Mouse (Mus musculus): Measurements from ENCODE around the gene Eps8l1.
"Not testable (repeated sequence)": the region's sequence is repeated elsewhere in the genome, so short reads cannot be mapped to it uniquely, and the experiment has no call there.

Eps8l1 gene

DNA sequence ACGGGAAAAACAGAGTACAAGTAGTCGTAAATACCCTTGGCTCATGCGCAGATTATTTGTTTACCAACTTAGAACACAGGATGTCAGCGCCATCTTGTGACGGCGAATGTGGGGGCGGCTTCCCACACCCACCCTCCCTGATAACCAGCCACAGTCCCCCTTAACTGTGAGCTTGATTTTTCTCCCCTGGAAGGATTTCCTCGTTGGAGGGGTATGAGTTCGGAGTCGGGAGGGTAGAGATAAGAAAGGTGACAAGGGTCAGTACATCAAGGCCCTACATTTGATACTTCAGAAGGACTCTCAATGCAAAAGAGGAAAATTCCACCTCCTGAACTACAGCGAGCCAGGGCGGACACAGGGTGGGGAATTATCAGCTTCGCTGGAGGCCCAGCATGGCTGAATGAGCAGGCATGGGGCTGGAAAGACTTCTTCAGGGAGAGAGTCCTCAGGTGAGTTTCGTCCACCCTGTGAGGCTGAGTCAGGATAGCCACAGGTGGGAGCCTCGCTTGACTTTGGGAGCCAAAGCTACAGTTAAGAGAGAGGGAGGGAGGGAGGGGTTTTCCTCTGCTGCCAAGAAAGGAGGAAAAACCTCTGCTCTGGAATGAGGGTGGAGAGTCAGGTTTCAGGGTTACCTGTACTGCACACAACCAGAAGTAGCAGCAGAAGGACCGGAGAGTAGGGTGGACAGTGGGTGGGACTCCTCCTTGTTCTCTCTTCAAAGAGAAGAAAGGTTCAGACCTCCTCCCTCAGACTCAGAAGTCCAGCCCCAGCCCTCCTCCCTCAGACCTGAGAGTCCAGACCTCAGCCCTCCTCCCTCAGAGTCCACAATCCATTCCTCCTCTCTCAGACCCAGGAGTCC is at the start of gene Eps8l1:
Eps8l1 (plus strand) TSS at position 99 of the 859 bp plus-strand sequence.
- in situ Hi-C loops (cut with MboI, MseI): no loop called here

DNA sequence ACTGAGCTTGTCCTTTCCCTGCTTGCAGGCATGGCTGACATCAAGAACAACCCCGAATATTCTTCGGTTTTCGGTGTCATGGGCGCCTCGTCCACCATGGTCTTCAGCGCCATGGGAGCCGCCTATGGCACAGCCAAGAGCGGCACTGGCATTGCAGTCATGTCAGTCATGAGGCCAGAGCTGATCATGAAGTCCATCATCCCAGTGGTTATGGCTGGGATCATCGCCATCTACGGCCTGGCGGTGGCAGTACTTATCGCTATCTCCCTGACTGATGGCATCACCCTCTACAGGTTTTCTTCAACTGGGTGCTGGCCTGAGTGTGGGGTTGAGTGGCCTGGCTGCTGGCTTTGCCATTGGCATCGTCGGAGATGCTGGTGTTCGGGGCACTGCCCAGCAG is 48.1 kb upstream of the Eps8l1 start:
- in situ Hi-C loops (cut with MboI, MseI): not testable (repeated sequence)

DNA sequence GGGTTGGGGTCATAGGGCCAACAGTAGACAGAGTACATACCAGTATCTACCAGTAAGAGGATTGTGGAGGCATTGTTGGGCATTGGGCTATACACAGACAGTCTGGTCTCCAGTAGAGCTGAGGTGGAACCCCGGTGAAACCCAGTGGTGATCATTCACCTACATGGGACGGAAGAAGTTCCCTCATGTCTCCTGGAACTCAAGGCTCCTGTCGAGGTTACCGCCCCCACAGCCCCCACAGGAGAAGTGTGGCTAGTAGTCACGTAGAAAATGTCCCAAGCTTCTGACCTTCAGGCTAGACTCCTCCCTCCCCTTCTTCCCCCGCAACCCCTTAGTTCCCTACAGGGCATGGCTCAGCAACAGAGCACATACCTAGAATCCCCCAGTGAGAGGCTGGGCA is 40.8 kb upstream of the Eps8l1 start:
- in situ Hi-C loops (cut with MboI, MseI): no loop called here

DNA sequence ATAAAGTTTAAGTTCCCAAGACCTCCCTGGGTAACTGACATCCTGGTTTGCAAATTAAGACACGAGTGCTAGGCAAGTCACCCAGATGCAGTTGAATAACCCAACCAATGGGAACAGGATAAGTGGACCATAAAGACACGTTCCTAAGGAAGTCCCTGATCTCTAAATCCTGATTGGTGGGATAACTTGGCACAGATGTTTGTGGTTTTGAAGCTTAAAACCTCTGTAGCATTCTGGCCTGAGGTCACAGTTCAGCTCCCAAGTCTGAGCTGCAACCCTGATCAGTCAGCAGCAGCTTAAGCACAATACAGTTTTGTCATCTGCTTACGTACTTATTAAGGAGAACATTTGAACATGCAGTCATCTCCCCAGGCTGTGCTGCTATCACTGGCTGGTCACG is 40.2 kb upstream of the Eps8l1 start:
- in situ Hi-C loops (cut with MboI, MseI): no loop called here

DNA sequence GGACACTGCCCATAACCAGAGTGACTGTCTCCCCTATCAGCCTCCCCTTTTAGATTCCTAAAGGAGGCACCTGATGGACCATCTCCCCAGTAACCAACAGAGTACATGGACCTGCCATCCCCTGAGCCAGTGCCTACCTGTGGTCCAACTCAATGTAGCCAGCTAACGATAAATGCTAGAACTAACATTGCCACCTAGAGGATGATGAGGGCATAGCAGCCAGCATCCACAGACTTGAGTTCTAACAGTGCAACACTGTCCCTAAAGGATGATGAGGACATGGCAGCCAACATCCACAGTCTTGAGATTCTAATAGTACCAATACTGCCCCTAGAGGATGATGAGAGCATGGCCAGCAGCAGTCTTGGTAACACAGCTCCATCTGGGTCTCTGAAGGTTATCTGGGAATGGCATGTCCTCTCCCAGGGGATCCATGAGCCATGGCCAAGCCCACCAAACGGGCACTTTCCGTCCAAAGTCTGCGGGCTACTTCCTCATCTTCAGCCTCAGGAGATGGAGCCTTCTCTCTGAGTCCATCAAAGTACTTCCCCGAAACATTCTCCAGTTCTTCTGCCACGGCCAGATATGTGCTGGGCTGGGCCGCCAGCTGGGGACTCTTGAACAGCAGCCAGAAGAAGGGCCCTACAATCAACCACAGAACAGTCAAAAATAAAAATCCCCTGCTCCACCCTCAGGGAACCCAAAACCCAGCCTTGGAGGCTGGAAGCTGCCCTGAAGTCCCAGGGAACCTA is 33.1 kb upstream of the Eps8l1 start:
- in situ Hi-C loops (cut with MboI, MseI): no loop called here

DNA sequence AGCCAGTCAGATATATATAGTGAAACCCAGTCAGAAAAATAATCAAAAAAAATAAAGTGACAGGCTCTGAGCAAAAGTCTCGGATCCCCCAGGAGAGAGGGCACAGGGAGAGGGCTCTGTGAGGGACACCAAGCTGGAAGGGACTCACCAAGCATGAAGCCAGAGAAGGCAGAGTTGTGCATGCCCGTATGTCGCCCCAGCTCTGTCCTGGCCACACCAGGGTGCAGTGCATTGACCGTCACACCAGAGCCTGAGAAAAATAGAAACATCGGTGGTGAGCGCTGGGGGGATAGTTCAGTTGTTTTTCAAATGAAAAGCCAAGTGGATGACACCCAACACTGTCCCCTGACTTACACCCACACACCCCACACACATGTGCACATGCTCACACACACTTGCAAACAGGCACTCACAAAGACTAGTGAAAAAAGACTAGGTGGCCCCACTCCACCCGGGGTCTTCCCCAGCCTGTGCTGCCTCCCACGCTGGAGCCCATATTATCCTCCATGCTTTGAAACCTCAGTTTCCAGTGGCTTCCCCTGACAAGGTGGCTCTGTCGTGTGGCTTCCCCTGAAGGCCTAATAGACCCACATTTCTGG is 30.1 kb upstream of the Eps8l1 start:
- in situ Hi-C loops (cut with MboI, MseI): loop anchor here (5.0 kb wide), 1 partner anchor 92 kb away; the partner anchor contains the start of gene Tnni3

DNA sequence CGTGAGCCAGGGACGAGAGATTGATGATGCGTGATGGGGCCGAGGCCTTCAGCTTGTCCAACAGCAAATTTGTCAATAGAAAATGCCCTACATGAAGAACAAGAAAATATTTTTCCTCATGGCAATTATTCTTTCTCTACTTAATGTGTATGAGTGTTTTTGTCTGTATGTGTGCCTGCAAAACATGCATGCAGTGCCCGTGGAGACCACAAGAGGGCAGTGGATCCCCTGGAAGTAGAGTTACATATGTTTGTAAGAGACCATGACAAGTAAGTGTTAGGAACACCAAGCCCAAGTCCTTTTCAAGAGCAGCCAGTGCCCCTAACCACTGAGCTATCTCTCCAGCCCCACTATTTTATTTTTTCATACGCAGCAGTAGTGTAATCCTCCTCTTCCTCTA is 28.9 kb upstream of the Eps8l1 start:
- in situ Hi-C loops (cut with MboI, MseI): loop anchor here (5.0 kb wide), 1 partner anchor 91 kb away; the partner anchor contains the start of gene Tnni3

DNA sequence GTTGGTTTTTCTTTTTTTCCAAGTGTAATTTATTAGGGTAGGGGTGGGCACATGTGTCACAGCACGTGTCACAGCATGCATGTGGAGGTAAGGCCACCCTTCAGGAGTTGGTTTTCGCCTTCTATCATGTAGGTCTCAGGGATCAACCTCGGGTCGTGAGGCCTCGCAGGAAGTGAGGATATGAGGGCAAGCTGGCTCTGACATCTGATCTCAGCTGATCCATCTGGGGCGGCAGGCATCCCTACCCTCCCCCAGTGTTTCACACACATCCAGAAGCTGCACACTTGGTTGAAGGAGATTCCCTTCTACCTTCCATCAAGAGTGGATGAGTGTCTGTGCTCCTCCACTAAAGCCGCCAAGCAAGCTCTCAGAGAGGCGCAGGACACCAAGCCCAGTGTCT is 28.4 kb upstream of the Eps8l1 start:
- in situ Hi-C loops (cut with MboI, MseI): loop anchor here (5.0 kb wide), 1 partner anchor 90 kb away; the partner anchor contains the start of gene Tnni3

DNA sequence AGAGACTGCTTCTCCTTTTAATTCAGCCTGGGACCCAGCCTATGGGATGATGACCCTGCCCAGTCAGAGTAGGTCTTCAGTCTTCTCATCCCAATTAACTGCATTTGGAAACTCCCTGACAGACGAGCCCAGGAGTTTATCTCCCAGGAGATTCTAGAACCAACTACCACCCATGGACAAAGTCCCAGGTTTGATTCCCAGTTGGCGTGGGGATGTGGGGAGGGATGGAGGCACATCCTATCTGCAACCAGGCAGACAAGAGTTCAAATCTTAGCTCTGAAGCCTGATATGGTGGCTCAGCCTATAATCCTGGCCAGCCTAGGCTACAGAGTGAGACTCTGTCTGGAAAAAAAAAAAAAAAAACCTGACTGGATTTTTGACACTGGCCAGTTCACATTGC is 22.8 kb upstream of the Eps8l1 start:
- in situ Hi-C loops (cut with MboI, MseI): loop anchor here (5.0 kb wide), 1 partner anchor 310 kb away; no protein-coding TSS in a partner anchor

DNA sequence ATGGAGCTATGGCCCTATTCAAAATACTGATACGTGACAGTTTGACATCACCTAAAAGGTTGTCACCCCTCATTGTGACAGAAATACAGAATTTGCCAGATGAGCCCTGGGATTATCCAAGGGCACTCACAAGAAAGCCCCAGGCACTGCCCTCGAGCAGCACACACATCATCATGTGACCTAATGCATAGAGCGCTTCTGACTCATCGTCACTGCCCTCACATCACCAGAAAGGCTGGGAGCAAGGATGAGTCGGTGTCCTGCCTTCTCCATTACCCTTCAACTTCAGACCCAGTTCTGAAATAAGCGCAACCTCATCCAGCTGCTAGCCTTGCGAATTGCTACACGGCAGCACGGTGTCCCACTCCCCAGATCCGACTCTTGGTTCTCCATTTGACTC is 19.9 kb upstream of the Eps8l1 start:
- in situ Hi-C loops (cut with MboI, MseI): no loop called here

DNA sequence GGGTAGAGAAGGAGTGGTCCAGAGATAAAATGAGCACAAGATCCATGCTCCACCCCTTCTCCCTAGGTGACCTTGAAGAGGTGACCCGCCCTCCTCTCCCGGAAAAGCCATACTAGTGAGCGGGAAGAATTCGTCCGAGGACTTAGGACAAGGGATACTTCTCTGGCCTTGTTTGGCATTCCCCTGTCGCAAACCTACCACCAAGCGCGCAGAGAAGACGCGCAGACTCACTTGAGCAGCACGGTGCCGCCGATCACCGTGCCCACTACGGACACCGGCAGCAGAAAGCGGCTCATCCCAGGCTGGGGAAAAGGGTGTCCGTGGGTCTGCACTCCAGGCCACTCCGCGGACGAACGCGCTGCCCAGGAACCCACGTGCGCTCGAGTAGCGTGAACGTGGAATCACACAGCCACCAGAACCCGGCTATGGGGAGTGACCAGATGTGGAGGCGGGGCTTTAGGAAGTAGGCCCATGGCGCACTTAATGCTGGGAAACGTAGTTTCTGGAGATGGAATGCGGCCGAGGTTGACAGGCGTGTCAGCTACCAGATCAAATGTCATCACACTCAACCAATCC is 15.2 kb upstream of the Eps8l1 start, which contains the start of gene Rdh13:
Rdh13 (minus strand) TSS at position 434 of the 576 bp plus-strand sequence.
- in situ Hi-C loops (cut with MboI, MseI): loop anchor here (5.0 kb wide), 1 partner anchor 427 kb away; the partner anchor contains the start of gene Isoc2b

DNA sequence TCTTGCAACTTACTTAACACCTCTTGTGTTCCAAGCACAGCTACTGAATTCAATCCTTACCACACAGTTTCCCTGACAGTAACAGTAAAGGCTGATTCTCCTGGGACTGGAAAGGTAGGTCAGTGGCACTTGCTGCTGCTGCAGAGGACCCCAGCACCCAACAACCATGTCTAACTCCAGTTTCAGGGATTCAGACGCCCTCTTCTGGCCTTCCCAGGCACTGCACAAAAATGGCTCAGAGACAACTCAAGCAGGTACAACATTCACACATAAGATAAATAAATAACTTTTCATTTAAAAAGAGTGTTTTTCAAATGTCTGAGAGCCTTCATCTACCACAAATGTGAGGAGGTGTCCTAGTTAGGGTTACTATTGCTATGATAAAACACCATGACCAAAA is 13.3 kb upstream of the Eps8l1 start:
- in situ Hi-C loops (cut with MboI, MseI): loop anchor here (5.0 kb wide), 1 partner anchor 425 kb away; the partner anchor contains the start of gene Isoc2b

DNA sequence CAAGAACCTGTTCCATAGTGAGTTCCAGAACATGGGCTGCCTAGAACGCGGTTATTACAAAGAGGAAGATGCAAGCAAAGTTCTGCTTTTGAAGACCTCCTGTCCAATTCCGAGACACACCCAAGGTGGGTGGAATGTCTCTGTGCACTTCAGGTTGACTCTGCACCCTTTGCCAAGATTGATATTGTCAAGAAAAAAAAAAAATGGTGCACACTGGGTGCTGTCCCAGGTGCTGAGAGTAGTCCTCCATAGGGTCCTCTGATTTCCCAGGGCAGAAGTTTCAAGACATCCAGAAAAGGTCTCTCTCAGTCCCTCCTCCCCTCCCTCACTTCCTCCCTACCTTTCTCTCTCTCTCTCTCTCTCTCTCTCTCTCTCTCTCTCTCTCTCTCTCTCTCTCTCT is 12.0 kb upstream of the Eps8l1 start:
- in situ Hi-C loops (cut with MboI, MseI): loop anchor here (5.0 kb wide), 1 partner anchor 424 kb away; the partner anchor contains the start of gene Isoc2b

DNA sequence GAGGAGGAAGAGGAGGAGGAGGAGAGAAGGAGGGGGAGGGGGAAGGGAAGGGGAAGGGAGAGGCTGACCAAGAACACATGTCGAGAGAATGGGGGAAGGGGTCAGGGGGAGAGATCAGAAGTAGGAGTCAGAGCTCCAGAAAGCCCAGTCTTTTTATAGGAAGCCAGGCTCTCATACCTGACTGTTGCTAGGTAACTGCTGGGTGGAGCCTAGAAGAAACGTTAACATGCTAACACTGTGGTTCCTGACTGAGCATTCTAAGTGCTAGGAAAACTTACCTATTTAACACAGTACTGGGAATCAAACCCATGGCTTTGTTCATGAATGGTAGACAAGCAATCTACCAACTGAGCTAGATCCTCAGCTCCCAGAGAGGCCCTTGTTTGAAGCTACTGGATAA is 11.3 kb upstream of the Eps8l1 start:
- in situ Hi-C loops (cut with MboI, MseI): loop anchor here (5.0 kb wide), 1 partner anchor 423 kb away; the partner anchor contains the start of gene Isoc2b

DNA sequence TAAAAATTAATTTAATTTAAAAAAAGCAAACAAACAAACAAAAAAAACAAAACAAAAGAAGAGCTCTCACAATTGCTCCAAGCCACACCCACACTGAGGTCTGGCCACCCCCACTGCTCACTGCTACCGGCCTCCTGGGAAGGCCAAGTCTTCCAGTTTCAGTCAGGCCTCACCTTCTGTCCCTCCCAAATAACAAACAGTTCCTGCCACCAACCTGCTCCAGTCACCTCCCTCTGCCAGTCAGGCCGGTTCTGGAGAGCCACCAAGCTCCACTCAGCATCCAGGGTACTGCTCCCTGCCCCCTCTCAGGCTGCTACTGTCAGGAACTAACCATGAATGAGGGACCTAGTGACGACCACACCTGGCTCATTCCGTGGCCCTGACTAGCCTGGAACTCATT is 7.8 kb upstream of the Eps8l1 start:
- in situ Hi-C loops (cut with MboI, MseI): no loop called here

DNA sequence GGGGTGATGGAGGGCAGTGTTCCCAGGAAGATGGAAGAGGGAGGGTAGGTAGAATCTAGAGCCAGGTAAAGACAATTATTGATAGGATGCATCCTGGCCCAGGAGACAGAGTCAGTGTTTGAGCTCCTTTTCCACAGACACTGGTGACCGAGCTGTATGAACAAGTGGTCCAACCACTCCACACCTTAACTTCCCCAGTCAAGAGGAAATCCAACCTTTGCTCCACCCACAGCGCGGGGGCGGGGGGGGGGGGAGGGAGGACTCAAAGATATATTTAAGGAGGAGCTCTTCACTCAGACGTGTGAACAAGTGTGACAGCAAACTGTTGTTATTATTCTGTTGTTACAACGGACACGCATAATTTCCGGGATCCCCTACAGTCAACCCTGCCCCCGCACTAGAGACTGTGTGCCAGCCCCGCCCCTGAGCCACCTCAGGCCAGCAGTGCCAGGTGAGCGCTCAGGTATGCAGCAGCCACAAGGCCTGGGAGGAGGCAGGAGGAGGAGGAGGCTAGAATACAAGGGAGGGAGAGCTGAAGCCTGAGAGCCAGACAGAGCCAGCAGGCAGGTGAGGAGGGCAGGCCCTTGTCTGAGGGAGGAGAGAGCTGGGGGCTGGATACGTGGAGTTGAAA is 3.8 kb downstream of the Eps8l1 start:
- in situ Hi-C loops (cut with MboI, MseI): no loop called here

DNA sequence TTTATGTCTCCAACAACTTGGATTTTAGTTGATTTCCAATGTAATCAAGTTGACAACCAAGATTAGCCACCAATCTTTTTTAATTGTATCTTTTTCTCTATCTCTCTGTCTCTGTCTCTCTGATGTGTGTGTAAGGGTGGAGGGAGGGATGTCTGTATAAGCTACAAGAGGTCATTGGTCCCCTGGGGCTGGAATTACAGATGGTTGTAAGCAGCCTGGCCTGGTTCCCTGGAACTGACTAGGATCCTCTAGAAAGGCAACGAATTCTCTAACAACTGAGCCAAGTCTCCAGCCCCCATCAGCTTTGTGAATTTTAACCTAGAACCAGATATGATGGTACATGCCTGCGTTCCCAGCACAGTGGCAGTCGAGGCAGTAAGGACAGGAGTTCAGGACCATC is 7.3 kb downstream of the Eps8l1 start:
- in situ Hi-C loops (cut with MboI, MseI): no loop called here

DNA sequence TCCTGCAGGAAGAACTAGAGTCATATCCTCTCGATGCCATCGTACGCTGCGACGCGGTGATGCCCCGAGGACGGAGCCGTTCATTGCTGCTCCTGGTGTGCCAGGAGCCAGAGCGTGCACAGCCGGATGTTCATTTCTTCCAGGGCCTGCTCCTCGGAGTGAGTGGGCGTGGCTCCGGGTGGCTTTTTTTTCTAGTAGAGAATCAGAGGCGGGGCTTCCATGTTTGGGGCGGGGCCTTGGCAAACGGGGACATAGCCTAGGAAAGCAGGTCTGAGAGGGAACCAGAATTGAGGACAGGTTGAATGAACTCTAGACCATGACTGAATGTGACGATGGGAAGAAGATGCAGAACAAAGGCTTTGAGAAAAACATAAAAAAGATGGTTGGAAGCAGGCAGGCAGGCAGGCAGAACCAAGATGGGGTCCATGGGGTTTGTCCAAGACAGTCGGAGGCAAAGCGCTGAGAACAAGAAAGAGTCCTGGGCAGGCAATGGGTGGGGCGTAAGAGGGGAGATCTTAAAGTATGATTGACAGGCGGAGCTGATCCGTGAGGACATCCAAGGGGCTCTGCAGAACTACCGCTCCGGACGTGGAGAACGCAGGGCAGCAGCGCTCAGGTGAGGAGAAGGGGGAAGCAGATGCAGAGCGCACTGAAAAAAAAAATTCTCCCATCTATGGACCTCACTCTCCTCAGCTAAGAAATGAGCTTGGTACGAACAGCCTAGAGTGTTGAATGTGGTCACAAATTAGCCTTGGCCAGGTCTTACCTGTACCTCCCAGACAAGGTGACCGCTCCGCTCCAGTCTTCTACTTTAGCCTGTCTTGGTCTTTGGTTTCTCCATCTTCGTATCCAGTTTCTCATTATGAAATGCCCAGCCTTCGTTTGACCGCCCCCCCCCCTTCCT is 10.1 kb downstream of the Eps8l1 start:
- in situ Hi-C loops (cut with MboI, MseI): no loop called here

DNA sequence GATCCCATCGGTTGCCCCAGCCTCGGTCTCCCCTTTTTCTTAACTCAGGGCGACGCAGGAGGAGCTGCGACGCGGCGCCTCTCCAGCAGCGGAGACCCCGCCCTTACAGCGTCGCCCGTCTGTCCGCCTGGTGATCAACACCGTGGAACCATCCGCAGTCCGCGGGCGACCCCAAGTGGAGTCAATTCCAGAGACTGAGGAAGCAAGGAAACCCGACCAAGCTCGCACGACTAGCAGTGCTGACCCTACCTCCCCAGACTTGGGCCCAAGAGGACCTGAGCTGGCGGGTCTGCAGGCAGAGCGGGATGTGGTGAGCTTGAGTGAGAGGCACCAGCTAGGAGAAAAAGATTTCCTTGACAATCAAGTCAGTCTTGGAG is 10.7 kb downstream of the Eps8l1 start:
- in situ Hi-C loops (cut with MboI, MseI): no loop called here

DNA sequence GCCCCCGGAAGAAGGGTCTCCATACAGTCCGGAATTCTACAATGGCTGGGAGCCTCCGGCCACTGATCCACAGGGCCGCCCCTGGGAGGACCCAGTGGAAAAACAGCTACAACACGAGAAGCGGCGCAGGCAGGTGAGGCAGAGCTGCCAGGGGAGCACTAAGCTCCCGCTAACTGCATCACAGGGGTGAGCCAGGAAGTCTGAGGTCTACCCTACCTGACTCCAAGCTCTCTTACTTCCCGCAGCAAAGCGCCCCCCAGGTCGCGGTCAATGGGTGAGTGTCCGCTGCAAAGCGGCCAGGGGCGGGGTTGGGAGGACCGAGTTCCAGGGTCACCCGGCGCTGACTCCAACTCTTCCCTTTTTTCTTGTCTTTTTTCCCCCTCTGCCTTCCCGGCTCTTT is 13.5 kb downstream of the Eps8l1 start:
- in situ Hi-C loops (cut with MboI, MseI): no loop called here

Measured in T-helper 1 cell (primary cell).